Mouse (Mus musculus) urinary bladder, postnatal 25 days (tissue): ENCODE measurements around the gene Tubb4b.

Experiments used
- DNase-seq: peaks from one replicate; pipeline ENCODE4 v3.0.0; 2022; ENCODE audit warnings: low spot score

The Tubb4b gene

GRCm38 (mm10) chr2:25223681-25224491 is 616 bp downstream of the Tubb4b start:
- peak; percentile 80 for DNase-seq

GRCm38 (mm10) chr2:25221331-25221772 is 3.1 kb downstream of the Tubb4b start:
- DNase-seq: no peak

- no peak for DNase-seq
These were observed 6.1 kb downstream of the Tubb4b start, which contains the start of gene Fam166a for GRCm38 (mm10) chr2:25218445-25218844. Gene Fam166a, plus strand, starts transcription at chr2:25218745.

GRCm38 (mm10) chr2:25217666-25218065 is 6.8 kb downstream of the Tubb4b start:
- DNase-seq: no peak

GRCm38 (mm10) chr2:25214444-25214843 is 10.1 kb downstream of the Tubb4b start, which contains the start of gene Stpg3:
Gene Stpg3, minus strand, starts transcription at chr2:25214637.
- DNase-seq: no peak

GRCm38 (mm10) chr2:25213266-25213865 is 11.1 kb downstream of the Tubb4b start:
- no peak for DNase-seq

- DNase-seq: peak; percentile 83
These were observed 13.3 kb downstream of the Tubb4b start, which contains the start of gene Nelfb for GRCm38 (mm10) chr2:25211121-25211670. Gene Nelfb, minus strand, starts transcription at chr2:25211489.

GRCm38 (mm10) chr2:25210686-25211085 is 13.8 kb downstream of the Tubb4b start:
- DNase-seq: no peak

GRCm38 (mm10) chr2:25207593-25207992 is 16.9 kb downstream of the Tubb4b start:
- DNase-seq: no peak

GRCm38 (mm10) chr2:25203631-25204214 is 20.8 kb downstream of the Tubb4b start:
- DNase-seq: no peak

GRCm38 (mm10) chr2:25200631-25201030 is 23.9 kb downstream of the Tubb4b start:
- DNase-seq: no peak

GRCm38 (mm10) chr2:25197946-25198345 is 26.6 kb downstream of the Tubb4b start:
- DNase-seq: no peak

- DNase-seq: no peak
These were observed 27.3 kb downstream of the Tubb4b start for GRCm38 (mm10) chr2:25197191-25197590.

GRCm38 (mm10) chr2:25196172-25196954 is 28.1 kb downstream of the Tubb4b start, which contains the start of gene Tor4a:
Gene Tor4a, minus strand, starts transcription at chr2:25196886.
- peak; percentile 56 for DNase-seq

GRCm38 (mm10) chr2:25195211-25196156 is 29.0 kb downstream of the Tubb4b start:
- DNase-seq: peak; percentile 53

- no peak for DNase-seq
These were observed 29.9 kb downstream of the Tubb4b start for GRCm38 (mm10) chr2:25194486-25195171.

- DNase-seq: no peak
These were observed 30.5 kb downstream of the Tubb4b start for GRCm38 (mm10) chr2:25194006-25194405.

GRCm38 (mm10) chr2:25193330-25193770 is 31.2 kb downstream of the Tubb4b start:
- peak; percentile 72 for DNase-seq

- DNase-seq: no peak
These were observed 36.7 kb downstream of the Tubb4b start for GRCm38 (mm10) chr2:25187841-25188240.

- no peak for DNase-seq
These were observed 37.9 kb downstream of the Tubb4b start for GRCm38 (mm10) chr2:25186575-25186930.
